Mouse (Mus musculus): ENCODE measurements around the gene Apold1. TPM values are rescaled to one million over a fixed set of nuclear protein-coding genes. Genes with fewer than 3 reads are reported as not detected.

Gene Apold1
- 3.8 TPM in 2 replicates for polyA plus RNA-seq (2014; fragmentation: Nextera tagmentation; extraction: Ambion mirVana)

DNA sequence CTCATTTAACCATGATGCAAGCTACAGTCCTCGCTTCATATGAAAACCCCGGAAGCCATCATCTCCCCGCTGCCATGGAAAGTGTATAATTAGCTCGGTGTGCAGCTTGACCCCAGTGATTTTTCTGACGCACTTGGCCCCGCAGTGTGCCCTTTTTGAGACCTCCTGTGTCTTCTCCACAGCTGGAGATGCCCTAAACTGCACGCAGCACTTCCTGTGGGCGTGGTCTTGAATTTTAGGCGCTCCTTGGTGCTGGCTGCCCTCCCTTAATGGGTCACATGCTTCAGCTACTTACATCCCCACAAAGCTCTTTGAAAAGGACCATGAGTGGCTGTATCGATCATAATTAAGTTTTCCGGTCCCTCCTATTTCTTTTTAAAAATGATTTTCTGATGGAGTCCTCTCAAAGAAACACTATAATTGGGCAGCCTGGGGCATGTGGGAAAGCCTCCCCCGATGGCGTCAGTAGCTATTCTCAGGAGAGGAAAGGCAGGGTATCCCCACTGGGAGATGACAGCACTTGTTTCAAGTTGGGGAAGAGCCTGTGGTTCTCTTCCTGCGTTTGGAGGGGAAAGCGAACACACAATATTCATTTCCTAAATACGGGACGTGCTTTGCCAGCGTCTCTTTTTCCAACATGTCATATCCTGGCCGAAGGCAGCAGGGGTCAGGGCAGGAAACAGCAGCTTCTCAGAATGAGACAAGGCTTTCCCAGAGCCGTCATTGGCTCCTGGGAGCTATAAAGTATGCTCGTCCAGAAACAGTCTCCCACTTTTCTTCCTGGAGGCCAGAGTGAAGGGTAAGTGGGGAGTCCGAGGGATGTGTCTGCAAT is at the start of gene Apold1:
Gene Apold1, plus strand, starts transcription at position 488 of the 832 bp plus-strand sequence.
- 35% methylated on average over 22 of the region's 22 CpGs for WGBS
- H3K27ac ChIP-seq (ENCODE audit: low read depth, low read length), result no peak within 1 kb of the TSS
- no peak within 1 kb of the TSS for H3K9ac ChIP-seq (replicated peaks; ENCODE audit: low read depth, low read length)

DNA sequence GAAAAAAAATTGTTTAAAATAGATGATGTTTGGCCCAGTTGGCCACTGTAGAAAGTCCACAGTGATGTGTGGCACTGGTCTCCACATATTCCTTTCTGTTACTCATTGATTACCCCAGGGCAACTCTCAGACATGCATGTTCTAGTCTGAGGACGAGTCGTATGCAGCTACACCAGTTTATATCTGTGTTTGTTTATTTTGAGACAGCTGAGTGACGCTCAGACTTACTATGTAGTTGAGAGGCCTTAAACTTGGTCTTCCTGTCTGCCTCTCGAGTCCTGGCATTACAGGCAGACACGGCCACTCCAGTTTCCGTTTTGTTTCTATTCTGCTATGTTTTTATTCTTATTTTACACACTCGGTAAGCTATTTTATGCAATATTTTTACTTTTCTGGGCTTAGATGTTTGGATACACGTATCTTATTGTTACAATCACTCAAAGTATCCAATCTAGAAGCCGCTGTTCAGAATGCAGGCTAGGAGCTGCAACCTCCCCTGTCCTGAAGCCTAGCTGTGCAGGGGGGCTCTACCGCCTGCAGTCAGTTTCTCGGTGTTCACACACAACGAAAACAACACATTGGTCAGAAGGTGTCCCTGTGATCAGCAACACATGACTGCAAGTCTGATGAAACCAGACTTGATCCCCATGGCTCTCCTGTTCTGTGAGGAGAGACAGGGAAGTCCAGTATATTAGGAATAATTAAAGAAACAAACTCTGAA is 48.9 kb upstream of the Apold1 start:
- no peaks in the 10 kb centered on the region for H3K9me3 ChIP-seq (ENCODE audit: control insufficient read depth, low read length)

More for the DNA sequence above, at the start of gene Apold1:
- Histone ChIP-seq H3K4me2 (ENCODE audit: low read depth, low read length) (peak within 1 kb of the TSS; percentile 33; the same call in 1 of the 2 replicates), H3K9me3 (ENCODE audit: control insufficient read depth, low read length) (no peaks in the 10 kb centered on the region), H3K4me1 (ENCODE audit: control insufficient read depth, insufficient read depth, low read length) (0 out of 2 replicates have a peak, but pooled peaks cover 4% of the 10 kb centered on the region), H3K27me3 (ENCODE audit: control insufficient read depth, insufficient read depth, low read length) (no peaks in the 10 kb centered on the region), H3K36me3 (ENCODE audit: control insufficient read depth, insufficient read depth, low read length) (no peaks in the 10 kb centered on the region), H3K4me3 (ENCODE audit: low read depth, low read length) (no peak within 1 kb of the TSS)
- no peak for ATAC-seq (ENCODE audit: low read depth)

DNA sequence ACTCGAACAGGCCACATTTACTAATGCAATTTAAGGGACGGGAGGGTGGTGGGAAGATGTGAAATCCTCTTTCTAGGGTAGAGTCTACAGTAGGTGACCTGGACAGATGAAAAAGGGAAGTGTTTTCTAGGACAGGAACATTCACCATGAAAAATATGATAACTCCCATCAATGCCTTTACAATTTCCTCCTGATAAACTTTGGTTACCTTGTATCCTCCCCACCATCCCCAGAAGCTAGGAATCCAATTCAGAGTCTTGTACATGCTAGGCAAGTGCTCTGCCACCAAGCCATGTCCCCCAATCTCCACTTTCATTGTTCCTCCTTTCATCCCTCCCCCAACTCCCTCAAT is 48.3 kb upstream of the Apold1 start:
- Histone ChIP-seq H3K4me1 (ENCODE audit: control insufficient read depth, insufficient read depth, low read length) (no peaks in the 10 kb centered on the region), H3K27ac (ENCODE audit: low read depth, low read length) (no peak overlapping the region), H3K4me2 (ENCODE audit: low read depth, low read length) (no peak overlapping the region), H3K9me3 (ENCODE audit: control insufficient read depth, low read length) (no peaks in the 10 kb centered on the region), H3K9ac (replicated peaks; ENCODE audit: low read depth, low read length) (no peak overlapping the region), H3K27me3 (ENCODE audit: control insufficient read depth, insufficient read depth, low read length) (no peaks in the 10 kb centered on the region), H3K36me3 (ENCODE audit: control insufficient read depth, insufficient read depth, low read length) (no peaks in the 10 kb centered on the region), H3K4me3 (ENCODE audit: low read depth, low read length) (no peak overlapping the region)
- no peak for ATAC-seq (ENCODE audit: low read depth)
- 92% methylated on average over 2 of the region's 2 CpGs for WGBS

More for the DNA sequence above, 48.9 kb upstream of the Apold1 start:
- Histone ChIP-seq H3K4me3 (ENCODE audit: low read depth, low read length) (no peak overlapping the region), H3K4me2 (ENCODE audit: low read depth, low read length) (no peak overlapping the region; the same call in 1 of the 2 replicates), H3K27ac (ENCODE audit: low read depth, low read length) (no peak overlapping the region), H3K4me1 (ENCODE audit: control insufficient read depth, insufficient read depth, low read length) (peaks cover under 1% of the 10 kb centered on the region; the same call in 1 of the 2 replicates), H3K9ac (replicated peaks; ENCODE audit: low read depth, low read length) (no peak overlapping the region), H3K36me3 (ENCODE audit: control insufficient read depth, insufficient read depth, low read length) (no peaks in the 10 kb centered on the region), H3K27me3 (ENCODE audit: control insufficient read depth, insufficient read depth, low read length) (no peaks in the 10 kb centered on the region)
- 78% methylated on average over 12 of the region's 12 CpGs for WGBS
- no peak for ATAC-seq (ENCODE audit: low read depth)

DNA sequence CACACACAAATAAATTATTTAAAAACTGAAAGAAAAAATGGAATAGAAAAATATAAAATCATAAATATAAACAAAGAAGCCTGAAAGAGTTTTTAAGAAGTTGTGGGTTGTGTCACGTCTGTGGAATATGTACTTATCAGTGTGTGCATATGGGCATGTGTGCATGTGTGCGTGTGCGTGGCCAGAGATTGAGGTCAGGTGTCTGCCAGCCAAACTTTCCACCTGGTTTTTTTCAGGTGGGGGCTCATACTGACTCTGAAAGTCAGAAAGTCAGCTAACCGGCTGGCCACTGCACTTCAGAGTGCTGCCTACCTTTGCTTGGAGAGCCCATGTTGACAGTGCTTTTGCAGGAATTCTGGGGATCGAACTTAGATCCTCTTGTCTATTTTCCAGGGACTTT is 47.2 kb upstream of the Apold1 start:
- no peaks in the 10 kb centered on the region for H3K4me1 ChIP-seq (ENCODE audit: control insufficient read depth, insufficient read depth, low read length)
- WGBS, result 91% methylated on average over 5 of the region's 5 CpGs
- ATAC-seq (ENCODE audit: low read depth), result no peak
- no peaks in the 10 kb centered on the region for H3K9me3 ChIP-seq (ENCODE audit: control insufficient read depth, low read length)
- no peak overlapping the region for H3K9ac ChIP-seq (replicated peaks; ENCODE audit: low read depth, low read length)
- no peak overlapping the region for H3K4me3 ChIP-seq (ENCODE audit: low read depth, low read length)
- no peak overlapping the region for H3K4me2 ChIP-seq (ENCODE audit: low read depth, low read length)
- H3K36me3 ChIP-seq (ENCODE audit: control insufficient read depth, insufficient read depth, low read length), result no peaks in the 10 kb centered on the region
- H3K27me3 ChIP-seq (ENCODE audit: control insufficient read depth, insufficient read depth, low read length), result no peaks in the 10 kb centered on the region
- H3K27ac ChIP-seq (ENCODE audit: low read depth, low read length), result no peak overlapping the region

DNA sequence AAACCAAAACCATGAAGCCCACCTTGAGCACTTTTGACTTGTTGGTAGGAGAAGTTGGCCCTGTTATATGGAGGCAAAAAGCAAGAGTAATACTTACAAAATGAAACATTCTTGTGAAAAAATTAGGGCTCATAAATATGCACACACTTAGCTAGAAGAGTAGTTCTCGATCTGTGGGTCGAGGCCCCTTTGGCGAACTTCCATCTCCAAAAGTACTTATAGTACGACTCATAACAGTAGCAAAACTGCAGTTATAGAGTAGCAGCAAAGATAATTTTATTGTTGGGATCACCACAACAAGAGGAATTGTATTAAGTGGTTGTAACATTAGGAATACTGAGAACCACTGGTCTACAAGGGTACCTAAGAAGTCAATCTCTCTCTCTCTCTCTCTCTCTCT is 41.7 kb upstream of the Apold1 start:
- no peak overlapping the region for H3K4me3 ChIP-seq (ENCODE audit: low read depth, low read length)
- H3K36me3 ChIP-seq (ENCODE audit: control insufficient read depth, insufficient read depth, low read length), result no peaks in the 10 kb centered on the region
- H3K27me3 ChIP-seq (ENCODE audit: control insufficient read depth, insufficient read depth, low read length), result no peaks in the 10 kb centered on the region
- WGBS, result 88% methylated on average over 4 of the region's 4 CpGs
- H3K9me3 ChIP-seq (ENCODE audit: control insufficient read depth, low read length), result no peaks in the 10 kb centered on the region
- H3K27ac ChIP-seq (ENCODE audit: low read depth, low read length), result no peak overlapping the region
- no peak overlapping the region for H3K4me2 ChIP-seq (ENCODE audit: low read depth, low read length)
- H3K9ac ChIP-seq (replicated peaks; ENCODE audit: low read depth, low read length), result no peak overlapping the region
- ATAC-seq (ENCODE audit: low read depth), result no peak
- no peaks in the 10 kb centered on the region for H3K4me1 ChIP-seq (ENCODE audit: control insufficient read depth, insufficient read depth, low read length)

DNA sequence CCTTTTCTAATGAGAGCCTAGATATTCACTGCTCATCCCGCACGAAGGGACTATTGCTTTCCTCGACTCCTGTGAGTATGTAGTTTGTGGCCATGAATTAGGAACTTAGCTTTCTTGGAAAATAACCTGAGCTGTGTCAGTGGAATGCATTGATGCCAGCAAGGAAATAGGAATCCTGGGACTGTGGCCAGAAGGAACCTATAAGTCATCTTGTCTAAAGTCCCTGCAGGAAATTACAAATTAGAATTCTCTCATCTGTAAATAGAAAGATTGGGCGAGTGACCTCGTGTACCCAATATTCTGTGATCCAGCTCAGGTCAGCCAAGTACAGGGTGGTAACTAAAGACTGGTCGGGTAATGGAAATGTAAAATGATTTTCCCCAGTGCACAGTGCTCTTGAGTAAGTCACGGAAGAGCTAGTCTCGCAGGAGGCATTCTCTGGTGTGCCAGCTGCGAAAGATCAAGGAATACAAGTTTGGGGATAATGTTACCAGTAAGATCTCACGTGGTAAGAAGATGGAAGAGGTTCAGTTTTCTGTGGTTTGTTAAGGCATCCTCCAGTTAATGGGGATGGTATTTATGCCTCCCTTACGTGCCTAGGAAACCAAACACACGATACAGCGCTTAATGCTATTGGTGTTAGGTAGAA is 37.6 kb upstream of the Apold1 start:
- no peaks in the 10 kb centered on the region for H3K36me3 ChIP-seq (ENCODE audit: control insufficient read depth, insufficient read depth, low read length)
- no peaks in the 10 kb centered on the region for H3K9me3 ChIP-seq (ENCODE audit: control insufficient read depth, low read length)
- no peak for ATAC-seq (ENCODE audit: low read depth)
- no peaks in the 10 kb centered on the region for H3K4me1 ChIP-seq (ENCODE audit: control insufficient read depth, insufficient read depth, low read length)
- H3K27ac ChIP-seq (ENCODE audit: low read depth, low read length), result no peak overlapping the region
- H3K4me3 ChIP-seq (ENCODE audit: low read depth, low read length), result no peak overlapping the region
- 73% methylated on average over 13 of the region's 13 CpGs for WGBS
- no peak overlapping the region for H3K9ac ChIP-seq (replicated peaks; ENCODE audit: low read depth, low read length)
- no peak overlapping the region for H3K4me2 ChIP-seq (ENCODE audit: low read depth, low read length)
- H3K27me3 ChIP-seq (ENCODE audit: control insufficient read depth, insufficient read depth, low read length), result no peaks in the 10 kb centered on the region

DNA sequence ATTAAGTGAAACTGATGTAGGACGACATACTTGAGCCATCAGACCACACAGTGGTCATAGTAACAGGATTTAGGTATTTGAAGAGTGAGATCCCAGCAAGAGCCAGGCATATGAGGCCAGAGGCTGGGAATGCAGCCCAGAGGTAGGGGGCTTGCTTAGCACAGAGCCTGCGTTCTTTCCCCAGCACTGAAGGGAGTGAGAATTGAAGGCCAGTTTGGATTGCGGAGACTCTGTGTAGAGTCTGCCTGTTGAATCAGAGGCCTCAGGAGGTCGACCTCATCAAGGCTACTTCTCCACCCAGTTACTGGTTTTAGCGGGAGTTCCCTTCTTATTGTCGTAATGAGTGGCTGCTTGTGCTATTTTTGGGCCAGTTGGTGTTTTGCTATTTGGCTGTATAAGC is 35.5 kb upstream of the Apold1 start:
- no peak for ATAC-seq (ENCODE audit: low read depth)
- Histone ChIP-seq H3K4me2 (ENCODE audit: low read depth, low read length) (no peak overlapping the region), H3K27me3 (ENCODE audit: control insufficient read depth, insufficient read depth, low read length) (no peaks in the 10 kb centered on the region), H3K4me3 (ENCODE audit: low read depth, low read length) (no peak overlapping the region), H3K9me3 (ENCODE audit: control insufficient read depth, low read length) (no peaks in the 10 kb centered on the region), H3K27ac (ENCODE audit: low read depth, low read length) (no peak overlapping the region), H3K4me1 (ENCODE audit: control insufficient read depth, insufficient read depth, low read length) (no peaks in the 10 kb centered on the region), H3K9ac (replicated peaks; ENCODE audit: low read depth, low read length) (no peak overlapping the region), H3K36me3 (ENCODE audit: control insufficient read depth, insufficient read depth, low read length) (no peaks in the 10 kb centered on the region)
- whole genome bisulfite sequencing, result 78% methylated on average over 6 of the region's 6 CpGs

DNA sequence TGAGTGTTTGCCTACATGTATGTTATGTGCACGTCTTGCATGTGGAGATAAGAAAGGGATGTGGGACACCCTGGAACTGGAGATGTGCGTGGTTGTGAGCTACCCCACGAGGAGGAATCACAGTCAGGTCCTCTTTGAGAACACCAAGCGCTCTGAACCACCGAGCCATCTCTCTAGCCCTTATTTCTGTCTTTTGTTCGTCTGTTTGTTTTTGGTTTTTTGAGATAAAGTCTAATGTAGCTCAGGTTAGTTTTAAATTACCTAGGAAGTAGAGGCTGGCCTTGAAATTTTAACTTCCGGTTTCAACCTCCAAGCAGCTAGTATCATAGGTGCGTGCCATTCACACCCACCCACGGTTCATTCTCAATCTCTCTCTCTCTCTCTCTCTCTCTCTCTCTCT is 34.7 kb upstream of the Apold1 start:
- Histone ChIP-seq H3K9ac (replicated peaks; ENCODE audit: low read depth, low read length) (no peak overlapping the region), H3K4me2 (ENCODE audit: low read depth, low read length) (no peak overlapping the region), H3K9me3 (ENCODE audit: control insufficient read depth, low read length) (no peaks in the 10 kb centered on the region), H3K4me3 (ENCODE audit: low read depth, low read length) (no peak overlapping the region), H3K27ac (ENCODE audit: low read depth, low read length) (no peak overlapping the region), H3K4me1 (ENCODE audit: control insufficient read depth, insufficient read depth, low read length) (no peaks in the 10 kb centered on the region), H3K36me3 (ENCODE audit: control insufficient read depth, insufficient read depth, low read length) (no peaks in the 10 kb centered on the region), H3K27me3 (ENCODE audit: control insufficient read depth, insufficient read depth, low read length) (no peaks in the 10 kb centered on the region)
- WGBS, result 91% methylated on average over 9 of the region's 9 CpGs
- no peak for ATAC-seq (ENCODE audit: low read depth)
